Mouse (Mus musculus) hindbrain, embryonic 10.5 days (tissue): Measurements from ENCODE around the gene Tmem53. TPM values are rescaled to one million over a fixed set of nuclear protein-coding genes. Genes with fewer than 3 reads are reported as not detected.
A peak's percentile ranks its signal among the peaks of the same experiment; 100 is the strongest.

Experiments
- DNase-seq: peaks from one replicate; pipeline ENCODE4 v3.0.0-alpha.2; 2017; ENCODE audit warnings: low spot score
- H3K27ac ChIP-seq: fragments of 300-500 bp; sonication (generic); 2 replicates; pipeline ENCODE4 v1.5.1; 2016; ENCODE audit warnings: mild to moderate bottlenecking, moderate library complexity
- H3K27me3 ChIP-seq: fragments of 300-500 bp; sonication (generic); 2 replicates; pipeline ENCODE4 v1.6.1; 2016; ENCODE audit warnings: mild to moderate bottlenecking; ENCODE audit not compliant: poor library complexity, insufficient read depth, severe bottlenecking
- H3K36me3 ChIP-seq: fragments of 300-500 bp; sonication (generic); 2 replicates; pipeline ENCODE4 v1.6.1; 2016; ENCODE audit warnings: mild to moderate bottlenecking, moderate library complexity
- H3K4me1 ChIP-seq: fragments of 300-500 bp; sonication (generic); replicated peaks from 2 replicates; pipeline ENCODE4 v1.6.1; 2016; ENCODE audit warnings: mild to moderate bottlenecking
- H3K4me3 ChIP-seq: fragments of 300-500 bp; sonication (generic); 2 replicates; pipeline ENCODE4 v1.5.1; 2016; ENCODE audit warnings: mild to moderate bottlenecking, moderate library complexity
- H3K9me3 ChIP-seq: fragments of 300-500 bp; sonication (generic); 2 replicates; pipeline ENCODE4 v1.6.1; 2016; ENCODE audit warnings: mild to moderate bottlenecking, moderate library complexity
- WGBS: fragments of 180-500 bp; shearing (Covaris S2); methylation state at CpG from one replicate; pipeline ENCODE4 v1.1.7; 2016; 5-methylcytosine and 5-hydroxymethylcytosine counted together
- polyA plus RNA-seq: library from polyadenylated mRNA; unstranded; fragments of >200 nt; fragmentation: Nextera tagmentation; extraction: Ambion mirVana; gene quantifications from 2 replicates; pipeline ENCODE4 v1.2.1, GENCODE M21; 2016

Tmem53 gene
- polyA plus RNA-seq, 1 experiment from 2014 or later: 13.1 TPM

DNA sequence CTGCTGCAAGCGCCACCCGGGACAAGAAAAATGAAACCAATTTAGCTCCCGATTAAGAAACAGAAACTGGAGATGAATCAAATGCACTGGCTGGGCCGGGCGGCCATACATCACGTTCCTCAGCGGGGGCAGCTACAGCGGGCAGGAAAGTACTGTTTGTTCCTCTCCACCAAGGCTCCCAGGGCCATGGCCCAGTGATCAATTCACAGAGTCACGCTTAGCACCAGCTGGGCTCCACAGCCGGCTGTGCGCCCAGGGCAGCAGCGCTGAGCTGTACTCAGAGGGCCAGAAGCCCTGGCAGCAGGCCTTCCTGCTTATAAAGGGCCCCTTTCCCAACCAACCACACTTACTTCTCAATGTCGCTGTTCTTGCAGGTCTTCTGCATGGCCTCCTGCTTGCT is 25.3 kb downstream of the Tmem53 start:
- H3K27ac ChIP-seq: peak overlapping the region; percentile 41; the same call in 1 of the 2 replicates
- no peak overlapping the region for H3K4me3 ChIP-seq
- peaks cover 14% of the 10 kb centered on the region for H3K9me3 ChIP-seq
- peaks cover 100% of the 10 kb centered on the region for H3K36me3 ChIP-seq
- DNase-seq: no peak
- WGBS: 95% methylated on average over 13 of the region's 13 CpGs
- H3K27me3 ChIP-seq: peaks cover 12% of the 10 kb centered on the region; the same call in 1 of the 2 replicates
- peaks cover 71% of the 10 kb centered on the region for H3K4me1 ChIP-seq

DNA sequence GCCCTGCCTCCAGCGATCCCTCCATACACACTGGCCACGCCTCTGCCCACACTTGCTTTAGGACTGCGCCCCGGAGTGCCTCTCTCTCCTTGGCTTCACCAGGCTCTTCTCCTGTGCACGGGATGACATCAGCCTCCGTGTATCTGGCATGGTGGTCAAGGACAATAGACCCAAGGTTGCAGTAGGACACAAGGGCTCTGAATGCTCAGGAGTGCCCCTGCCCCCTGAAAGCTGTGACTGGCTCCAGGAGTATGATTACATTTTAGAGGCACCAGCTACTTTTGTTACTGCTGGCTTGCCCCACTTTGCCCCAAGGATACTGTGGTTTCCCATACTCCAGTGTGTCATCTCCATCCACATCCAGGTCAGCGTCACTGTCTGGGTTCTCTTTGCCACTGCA is 25.9 kb downstream of the Tmem53 start:
- Histone ChIP-seq H3K4me1 (peaks cover 71% of the 10 kb centered on the region), H3K9me3 (peaks cover 14% of the 10 kb centered on the region), H3K27ac (peak overlapping the region; percentile 31; the same call in 1 of the 2 replicates), H3K36me3 (peaks cover 100% of the 10 kb centered on the region), H3K27me3 (peaks cover 12% of the 10 kb centered on the region; the same call in 1 of the 2 replicates), H3K4me3 (no peak overlapping the region)
- no peak for DNase-seq
- WGBS: 94% methylated on average over 7 of the region's 7 CpGs

DNA sequence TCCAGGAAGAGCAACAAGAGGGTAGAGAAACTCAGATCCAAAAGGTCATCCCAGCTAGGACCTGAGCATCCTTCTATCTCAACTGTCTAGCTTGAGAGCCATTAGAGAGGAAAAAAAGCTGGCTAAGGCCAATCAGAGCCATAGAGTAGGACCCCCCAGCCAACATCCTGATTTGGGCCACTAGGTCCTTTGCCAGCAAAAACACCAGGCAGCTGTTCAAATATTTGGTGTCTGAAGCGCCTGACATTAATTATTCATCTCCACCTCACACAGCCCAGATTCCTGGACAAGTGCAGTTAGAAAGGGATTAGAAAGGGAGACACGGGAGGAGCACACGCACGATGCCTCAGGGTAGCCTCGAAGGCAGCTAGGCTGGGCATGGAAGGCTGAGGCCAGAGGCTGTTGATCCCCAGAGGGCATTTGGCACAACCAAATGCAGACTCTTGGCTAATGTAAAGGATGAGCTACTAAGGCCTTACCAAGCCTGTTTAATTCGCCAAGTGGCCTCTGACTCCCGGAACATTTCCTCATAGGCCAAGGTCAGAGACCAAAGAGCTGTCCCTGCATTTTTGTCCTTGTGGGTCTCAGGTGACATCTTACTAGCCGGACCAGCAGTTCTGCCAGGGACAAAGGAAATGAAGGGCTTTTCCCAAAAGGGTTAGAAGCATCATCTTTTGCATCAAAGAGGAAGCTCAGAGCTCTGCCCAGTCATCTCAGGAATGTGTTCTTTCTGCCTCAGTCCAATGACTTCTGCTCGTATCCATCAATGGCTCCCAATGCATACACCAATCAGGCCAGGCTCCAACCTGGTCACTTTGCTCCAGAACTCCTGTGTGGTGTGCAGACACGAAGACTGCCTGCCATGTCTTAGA is 26.9 kb downstream of the Tmem53 start:
- H3K27me3 ChIP-seq: peaks cover 12% of the 10 kb centered on the region; the same call in 1 of the 2 replicates
- 79% methylated on average over 10 of the region's 10 CpGs for WGBS
- H3K36me3 ChIP-seq: peaks cover 100% of the 10 kb centered on the region
- DNase-seq: no peak
- H3K4me3 ChIP-seq: no peak overlapping the region
- H3K27ac ChIP-seq: peak overlapping the region; percentile 23; the same call in 1 of the 2 replicates
- peaks cover 71% of the 10 kb centered on the region for H3K4me1 ChIP-seq
- peaks cover 14% of the 10 kb centered on the region for H3K9me3 ChIP-seq

- DNase-seq: no peak
- H3K9me3 ChIP-seq: peaks cover 8% of the 10 kb centered on the region
- H3K27me3 ChIP-seq: peaks cover 12% of the 10 kb centered on the region; the same call in 1 of the 2 replicates
- H3K27ac ChIP-seq: peak overlapping the region; percentile 23; the same call in 1 of the 2 replicates
- H3K4me3 ChIP-seq: no peak overlapping the region
- 86% methylated on average over 2 of the region's 2 CpGs for WGBS
- peaks cover 100% of the 10 kb centered on the region for H3K36me3 ChIP-seq
- H3K4me1 ChIP-seq: peaks cover 78% of the 10 kb centered on the region
These were observed 27.5 kb downstream of the Tmem53 start for GRCm38 (mm10) chr4:117279253-117279642.

DNA sequence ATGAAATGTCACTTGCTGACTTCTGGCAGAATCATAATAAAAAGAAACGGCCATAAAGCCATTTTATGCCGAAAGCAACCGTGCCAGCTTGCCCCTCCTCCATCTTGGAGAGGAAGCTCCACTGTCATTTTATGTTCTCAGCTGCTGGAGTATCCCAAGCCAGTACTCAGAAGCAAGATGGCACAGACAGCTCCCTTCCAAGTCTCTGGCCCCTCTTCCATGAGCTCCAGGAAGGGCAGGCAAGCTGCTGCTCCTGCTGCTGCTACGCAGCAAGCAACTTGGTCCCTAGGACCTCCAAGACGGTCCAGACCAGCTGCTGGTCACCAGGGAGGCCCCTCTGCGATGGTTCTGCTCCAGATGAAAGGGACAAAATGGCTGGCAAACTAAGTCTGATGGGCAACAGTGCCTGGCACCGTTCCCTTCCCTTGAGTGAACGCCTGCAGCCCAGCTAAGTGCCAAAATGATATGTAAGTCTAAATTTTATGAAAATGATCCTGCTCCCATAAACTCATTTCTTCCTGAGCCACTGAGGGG is 28.7 kb downstream of the Tmem53 start:
- Histone ChIP-seq H3K4me3 (no peak overlapping the region), H3K9me3 (no peaks in the 10 kb centered on the region), H3K36me3 (peaks cover 100% of the 10 kb centered on the region), H3K27ac (peak overlapping the region; percentile 81; the same call in 1 of the 2 replicates), H3K4me1 (peaks cover 90% of the 10 kb centered on the region), H3K27me3 (peaks cover 10% of the 10 kb centered on the region; the same call in 1 of the 2 replicates)
- DNase-seq: no peak
- 92% methylated on average over 8 of the region's 8 CpGs for WGBS

GRCm38 (mm10) chr4:117281090-117281845 is 29.5 kb downstream of the Tmem53 start:
- WGBS: 75% methylated on average over 19 of the region's 19 CpGs
- H3K27ac ChIP-seq: 0 out of 2 replicates have a peak overlapping the region, but pooled peaks have one; percentile 81
- H3K4me3 ChIP-seq: no peak overlapping the region
- peaks cover 100% of the 10 kb centered on the region for H3K36me3 ChIP-seq
- DNase-seq: no peak
- H3K27me3 ChIP-seq: peaks cover 14% of the 10 kb centered on the region; the same call in 1 of the 2 replicates
- H3K9me3 ChIP-seq: no peaks in the 10 kb centered on the region
- H3K4me1 ChIP-seq: peaks cover 98% of the 10 kb centered on the region

- H3K9me3 ChIP-seq: no peaks in the 10 kb centered on the region
- 35% methylated on average over 22 of the region's 22 CpGs for WGBS
- peaks cover 14% of the 10 kb centered on the region; the same call in 1 of the 2 replicates for H3K27me3 ChIP-seq
- H3K4me1 ChIP-seq: peaks cover 98% of the 10 kb centered on the region
- peak overlapping the region; percentile 81 for H3K27ac ChIP-seq
- peak overlapping the region; percentile 21 for H3K4me3 ChIP-seq
- peaks cover 96% of the 10 kb centered on the region for H3K36me3 ChIP-seq
- DNase-seq: peak; percentile 83
These were observed 31.8 kb downstream of the Tmem53 start for GRCm38 (mm10) chr4:117283271-117284191.

GRCm38 (mm10) chr4:117284363-117284762 is 32.6 kb downstream of the Tmem53 start:
- H3K4me3 ChIP-seq: 0 out of 2 replicates have a peak overlapping the region, but pooled peaks have one; percentile 21
- 58% methylated on average over 4 of the region's 4 CpGs for WGBS
- peaks cover 88% of the 10 kb centered on the region for H3K36me3 ChIP-seq
- no peaks in the 10 kb centered on the region for H3K9me3 ChIP-seq
- no peak for DNase-seq
- peaks cover 10% of the 10 kb centered on the region; the same call in 1 of the 2 replicates for H3K27me3 ChIP-seq
- H3K27ac ChIP-seq: peak overlapping the region; percentile 81
- peaks cover 95% of the 10 kb centered on the region for H3K4me1 ChIP-seq

DNA sequence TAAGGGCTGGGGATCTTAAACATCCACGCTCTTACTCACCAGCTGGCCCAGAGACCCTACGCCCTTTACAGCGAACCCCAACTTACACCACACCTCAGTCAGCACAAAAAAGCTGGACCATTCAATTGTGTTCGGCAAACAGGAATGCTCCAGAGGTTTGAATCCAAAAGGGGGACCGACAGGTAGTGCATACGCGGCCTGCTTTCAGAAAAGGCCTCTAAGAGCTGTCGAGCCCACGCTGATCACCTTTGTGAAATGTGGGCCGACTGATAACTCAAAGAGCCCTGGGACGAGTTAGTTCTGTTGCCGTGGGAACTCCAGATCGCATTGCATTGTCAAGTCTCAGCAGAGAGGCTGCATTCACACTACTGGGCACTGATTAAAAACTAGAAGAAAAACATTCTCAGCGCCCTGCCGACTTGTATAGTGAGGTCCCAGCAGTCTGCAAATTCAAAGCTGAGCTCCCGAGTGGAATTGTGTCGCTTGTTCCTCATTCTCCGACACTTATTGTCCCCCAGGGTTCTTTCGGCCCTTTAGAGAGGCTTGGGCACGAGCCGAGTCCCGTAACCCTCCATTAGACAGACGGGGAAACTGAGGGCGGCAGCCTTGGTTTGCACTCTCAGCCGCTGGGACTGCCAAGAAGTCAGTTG is 36.7 kb downstream of the Tmem53 start:
- 26% methylated on average over 25 of the region's 25 CpGs for WGBS
- Histone ChIP-seq H3K36me3 (peaks cover 47% of the 10 kb centered on the region), H3K4me1 (peaks cover 67% of the 10 kb centered on the region), H3K4me3 (peak overlapping the region; percentile 82), H3K27me3 (peaks cover 4% of the 10 kb centered on the region; the same call in 1 of the 2 replicates), H3K27ac (peak overlapping the region; percentile 98), H3K9me3 (no peaks in the 10 kb centered on the region)
- no peak for DNase-seq

DNA sequence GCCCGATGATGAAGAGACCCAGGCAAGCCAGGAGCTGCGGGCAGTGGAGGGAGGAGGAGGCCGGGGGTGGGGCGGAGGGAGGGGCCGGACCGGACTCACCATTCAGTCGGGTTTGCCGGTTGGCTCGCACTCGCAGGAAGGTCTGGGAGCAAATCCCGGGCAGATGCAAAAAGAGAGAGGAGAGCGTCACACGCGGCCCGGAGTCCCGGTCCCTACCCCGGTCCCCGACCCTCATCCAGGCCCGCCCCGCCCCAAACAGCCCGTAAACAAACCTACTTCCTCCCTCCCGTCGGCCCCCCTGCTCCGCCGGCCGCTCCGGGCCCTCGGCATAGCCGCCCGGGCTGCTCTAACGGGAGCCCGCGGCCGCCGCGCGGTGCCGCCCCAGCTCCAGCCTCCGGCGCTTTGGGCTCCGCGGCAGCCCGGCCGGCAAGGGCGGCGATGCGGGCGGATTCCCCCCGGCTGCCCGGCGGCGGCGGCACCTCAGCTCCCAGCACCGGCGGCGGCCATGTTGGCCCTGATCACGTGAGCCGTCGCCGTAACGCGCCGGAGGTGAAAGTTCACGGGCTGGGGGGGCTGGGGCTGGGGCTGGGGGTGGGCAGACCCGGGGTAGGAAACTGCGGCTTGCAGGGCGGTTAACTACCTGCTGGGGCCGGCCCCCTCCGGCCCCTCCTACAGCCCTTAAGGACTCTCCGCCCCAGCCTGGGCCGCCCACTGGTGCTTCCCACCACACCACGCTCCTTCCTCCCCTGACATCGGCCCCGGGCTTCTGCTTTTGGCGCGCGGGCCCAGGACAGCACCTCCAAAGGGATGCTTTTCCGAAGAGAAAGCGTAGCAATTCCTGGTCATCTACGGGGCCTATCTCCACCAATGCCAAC is 37.4 kb downstream of the Tmem53 start:
- DNase-seq: peak; percentile 85
- peaks cover 59% of the 10 kb centered on the region for H3K4me1 ChIP-seq
- H3K4me3 ChIP-seq: peak overlapping the region; percentile 82
- peaks cover 40% of the 10 kb centered on the region for H3K36me3 ChIP-seq
- peak overlapping the region; percentile 98 for H3K27ac ChIP-seq
- no peaks in the 10 kb centered on the region for H3K9me3 ChIP-seq
- H3K27me3 ChIP-seq: peaks cover 4% of the 10 kb centered on the region; the same call in 1 of the 2 replicates
- WGBS: under 1% methylated on average over 80 of the region's 80 CpGs
